Mouse (Mus musculus): ENCODE results near the gene Slc30a7. TPM values are rescaled to one million over a fixed set of nuclear protein-coding genes. Genes with fewer than 3 reads are reported as not detected.

Gene Slc30a7
- total and polyA plus RNA-seq, 3 experiments, result 15.0 to 38.9 (median 25.3) TPM

DNA sequence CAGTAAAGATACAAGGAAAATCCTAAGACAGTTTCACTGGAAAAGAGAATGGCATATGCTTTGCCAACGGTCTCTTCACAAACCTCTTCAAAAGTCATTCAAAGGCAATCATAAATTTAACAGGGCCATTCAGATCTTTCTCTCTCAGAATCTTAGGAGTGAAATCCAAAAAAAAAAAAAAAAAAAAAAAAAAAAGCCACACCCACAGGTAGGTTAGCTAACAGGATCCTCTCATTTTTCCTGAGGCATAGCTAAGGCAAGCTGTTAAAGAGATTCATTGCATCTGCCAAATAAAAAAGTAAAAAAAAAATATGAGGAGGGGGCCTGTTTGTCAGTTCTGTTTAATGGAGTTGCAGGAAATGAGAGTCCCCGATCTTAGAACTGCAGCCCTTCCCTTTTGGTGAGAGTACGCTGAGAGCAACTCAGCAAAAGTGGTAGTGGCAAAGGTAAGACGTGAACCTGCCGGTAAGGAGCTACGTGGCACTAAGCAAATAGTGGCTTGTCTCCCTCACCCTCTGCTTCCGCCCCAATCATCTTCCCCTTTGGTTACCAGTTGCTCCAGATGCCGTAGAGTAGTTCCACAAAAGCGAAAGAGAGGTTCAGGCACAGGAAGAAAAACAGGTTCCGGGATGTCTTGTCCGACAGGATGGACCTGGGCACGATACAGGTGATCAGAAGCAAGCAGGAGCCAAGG lies 775 bp downstream of the Slc30a7 start:
- peak overlapping the region; percentile 82 to 100 (median 93) for H3K4me3 ChIP-seq (replicated peaks in 1 of 3; ENCODE audit: low read depth in 2 of 3, low read length in 2 of 3, poor library complexity in 1 of 3)
- in situ Hi-C loops (cut with MboI; ENCODE audit: low pct_ligation_motif_present, low pct_unique_long_range_greater_than_20kb, low sequenced_read_pairs) (no loop called here), dilution Hi-C loops (cut with MboI; ENCODE audit: extremely low pct_ligation_motif_present, extremely low pct_unique_long_range_greater_than_20kb, low sequenced_read_pairs) (no loop called here)
- peaks cover 31% of the 10 kb centered on the region for H3K79me2 ChIP-seq (replicated peaks; ENCODE audit: control insufficient read depth, extremely low read depth, insufficient read depth, poor library complexity, severe bottlenecking)
- peaks cover 8 to 37% of the 10 kb centered on the region in 2 experiments for H3K36me3 ChIP-seq (replicated peaks in 1 of 2; ENCODE audit: control insufficient read depth in 1 of 2, insufficient read depth in 1 of 2, low read length in 1 of 2)
- DNase-seq (ENCODE audit: extremely low read depth), result peak; percentile 67
- H3K9ac ChIP-seq (ENCODE audit: insufficient read depth, low read depth), result peak overlapping the region; percentile 71
- peak overlapping the region; percentile 56 for H3K27ac ChIP-seq (ENCODE audit: insufficient read depth, low read depth)
- peak overlapping the region; percentile 91 for H3K4me2 ChIP-seq (ENCODE audit: insufficient read depth, low read depth, poor library complexity, severe bottlenecking)
- peaks cover 0 to 38% of the 10 kb centered on the region in 2 experiments; a peak in 3 of 4 replicates for H3K4me1 ChIP-seq (ENCODE audit: control insufficient read depth in 1 of 2, insufficient read depth in 2 of 2)
- H3K27me3 ChIP-seq (replicated peaks), result no peaks in the 10 kb centered on the region
- TF ChIP-seq ZC3H11A (IDR thresholded peaks at IDR 0.05; ENCODE audit: low read depth, low read length) (no peak), SIN3A (IDR thresholded peaks at IDR 0.05; ENCODE audit: low read length) (peak; percentile 32; the same call in 1 of the 2 replicates), CHD1 (IDR thresholded peaks at IDR 0.05; ENCODE audit: low read depth, low read length) (no peak), MAFK (IDR thresholded peaks at IDR 0.05; ENCODE audit: insufficient replicate concordance, low read length) (no peak), MAX (IDR thresholded peaks at IDR 0.05; ENCODE audit: low read length) (no peak), ZNF384 (IDR thresholded peaks at IDR 0.05; ENCODE audit: low read depth, low read length) (peak; percentile 86)
- no peaks in the 10 kb centered on the region for H3K9me3 ChIP-seq (replicated peaks; ENCODE audit: low read length)

DNA sequence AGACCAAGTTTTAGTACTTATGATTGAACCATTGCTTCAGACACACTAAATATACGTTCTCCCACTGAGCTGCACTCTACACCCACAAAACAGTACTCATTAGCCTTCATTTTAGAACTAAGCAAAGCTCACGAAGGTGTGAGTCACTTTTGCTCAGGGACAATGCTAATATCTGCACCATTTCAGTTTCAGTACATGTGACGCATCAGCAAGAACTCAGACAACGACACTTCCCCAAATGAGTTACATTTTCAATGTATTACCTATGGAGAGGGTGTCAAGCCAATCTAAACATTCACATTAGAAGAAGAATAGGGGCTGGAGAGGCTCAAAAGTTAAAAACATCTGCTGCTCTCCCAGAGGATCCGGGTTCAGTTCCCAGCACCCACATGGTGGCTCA lies 10.3 kb downstream of the Slc30a7 start:
- in situ Hi-C loops (cut with MboI; ENCODE audit: low pct_ligation_motif_present, low pct_unique_long_range_greater_than_20kb, low sequenced_read_pairs) (no loop called here), dilution Hi-C loops (cut with MboI; ENCODE audit: extremely low pct_ligation_motif_present, extremely low pct_unique_long_range_greater_than_20kb, low sequenced_read_pairs) (no loop called here)
- peaks cover 17% of the 10 kb centered on the region for H3K79me2 ChIP-seq (replicated peaks; ENCODE audit: control insufficient read depth, extremely low read depth, insufficient read depth, poor library complexity, severe bottlenecking)
- H3K9me3 ChIP-seq (replicated peaks; ENCODE audit: low read length), result peaks cover 17% of the 10 kb centered on the region
- H3K4me3 ChIP-seq (replicated peaks in 1 of 3; ENCODE audit: low read depth in 2 of 3, low read length in 2 of 3, poor library complexity in 1 of 3), result no peak overlapping the region
- H3K27me3 ChIP-seq (replicated peaks), result no peaks in the 10 kb centered on the region
- peak; percentile 55; the same call in 1 of the 2 replicates for TF ChIP-seq JUND (conservative IDR thresholded peaks at IDR 0.05; ENCODE audit: low read depth, low read length)
- TF ChIP-seq EP300 (IDR thresholded peaks at IDR 0.05; ENCODE audit: low read length), result 0 out of 2 replicates have a peak, but pooled peaks have one; percentile 31
- TF ChIP-seq RAD21 (IDR thresholded peaks at IDR 0.05; ENCODE audit: low read depth, low read length), result no peak
- TF ChIP-seq JUN (IDR thresholded peaks at IDR 0.05; ENCODE audit: insufficient read depth, low read depth, low read length), result 0 out of 2 replicates have a peak, but pooled peaks have one; percentile 9
- H3K27ac ChIP-seq (ENCODE audit: insufficient read depth, low read depth), result no peak overlapping the region
- H3K4me2 ChIP-seq (ENCODE audit: insufficient read depth, low read depth, poor library complexity, severe bottlenecking), result no peak overlapping the region
- H3K4me1 ChIP-seq (ENCODE audit: control insufficient read depth in 1 of 2, insufficient read depth in 2 of 2), result peaks cover 0 to 21% of the 10 kb centered on the region in 2 experiments; a peak in 1 of 4 replicates
- peak; percentile 42 for DNase-seq (ENCODE audit: extremely low read depth)
- no peak overlapping the region for H3K9ac ChIP-seq (ENCODE audit: insufficient read depth, low read depth)
- peaks cover 32 to 74% of the 10 kb centered on the region in 2 experiments for H3K36me3 ChIP-seq (replicated peaks in 1 of 2; ENCODE audit: control insufficient read depth in 1 of 2, insufficient read depth in 1 of 2, low read length in 1 of 2)

DNA sequence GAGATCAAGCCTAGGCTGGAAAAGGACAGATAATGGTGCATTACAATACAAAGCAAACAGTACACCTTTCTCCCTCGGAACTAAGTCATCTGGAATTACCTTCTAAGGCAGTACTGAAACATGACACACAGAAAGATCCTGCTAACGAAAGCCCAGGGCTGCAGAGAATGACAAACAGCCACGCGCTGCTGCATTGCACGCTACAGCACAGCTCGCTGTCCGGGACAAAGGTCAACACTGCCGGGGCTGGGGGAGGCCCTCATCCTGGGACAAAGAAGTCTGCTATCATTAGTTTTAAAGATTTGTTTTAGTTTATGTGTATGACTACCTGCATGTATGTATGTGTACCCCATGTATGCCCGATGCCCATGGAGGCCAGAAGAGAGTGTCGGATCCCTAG lies 14.2 kb downstream of the Slc30a7 start:
- Histone ChIP-seq H3K4me3 (replicated peaks in 1 of 3; ENCODE audit: low read depth in 2 of 3, low read length in 2 of 3, poor library complexity in 1 of 3) (no peak overlapping the region), H3K4me2 (ENCODE audit: insufficient read depth, low read depth, poor library complexity, severe bottlenecking) (no peak overlapping the region), H3K27me3 (replicated peaks) (no peaks in the 10 kb centered on the region), H3K27ac (ENCODE audit: insufficient read depth, low read depth) (no peak overlapping the region), H3K36me3 (replicated peaks in 1 of 2; ENCODE audit: control insufficient read depth in 1 of 2, insufficient read depth in 1 of 2, low read length in 1 of 2) (peaks cover 30 to 76% of the 10 kb centered on the region in 2 experiments), H3K9ac (ENCODE audit: insufficient read depth, low read depth) (no peak overlapping the region), H3K4me1 (ENCODE audit: control insufficient read depth in 1 of 2, insufficient read depth in 2 of 2) (peaks cover 0 to 17% of the 10 kb centered on the region in 2 experiments; a peak in 1 of 4 replicates), H3K79me2 (replicated peaks; ENCODE audit: control insufficient read depth, extremely low read depth, insufficient read depth, poor library complexity, severe bottlenecking) (peaks cover 17% of the 10 kb centered on the region), H3K9me3 (replicated peaks; ENCODE audit: low read length) (peaks cover 5% of the 10 kb centered on the region)
- in situ Hi-C loops (cut with MboI; ENCODE audit: low pct_ligation_motif_present, low pct_unique_long_range_greater_than_20kb, low sequenced_read_pairs), result no loop called here
- DNase-seq (ENCODE audit: extremely low read depth), result no peak
- dilution Hi-C loops (cut with MboI; ENCODE audit: extremely low pct_ligation_motif_present, extremely low pct_unique_long_range_greater_than_20kb, low sequenced_read_pairs), result no loop called here
- TF ChIP-seq MAFK (IDR thresholded peaks at IDR 0.05; ENCODE audit: insufficient replicate concordance, low read length) (no peak), RCOR1 (conservative IDR thresholded peaks at IDR 0.05; ENCODE audit: low read depth, low read length) (no peak), ZNF384 (IDR thresholded peaks at IDR 0.05; ENCODE audit: low read depth, low read length) (no peak), ZKSCAN1 (IDR thresholded peaks at IDR 0.05; ENCODE audit: borderline replicate concordance, low read depth, low read length) (no peak), NELFE (IDR thresholded peaks at IDR 0.05; ENCODE audit: low read depth, low read length) (no peak), ZC3H11A (IDR thresholded peaks at IDR 0.05; ENCODE audit: low read depth, low read length) (no peak), KAT2A (IDR thresholded peaks at IDR 0.05; ENCODE audit: insufficient replicate concordance, low read length) (no peak), MEF2A (IDR thresholded peaks at IDR 0.05; ENCODE audit: borderline replicate concordance, low read depth, low read length) (no peak), PAX5 (IDR thresholded peaks at IDR 0.05; ENCODE audit: low read length) (no peak), NRF1 (IDR thresholded peaks at IDR 0.05; ENCODE audit: low read depth, low read length) (no peak), JUND (conservative IDR thresholded peaks at IDR 0.05; ENCODE audit: low read depth, low read length) (no peak), JUN (IDR thresholded peaks at IDR 0.05; ENCODE audit: insufficient read depth, low read depth, low read length) (no peak), SMC3 (IDR thresholded peaks at IDR 0.05; ENCODE audit: low read depth, low read length) (no peak), TCF12 (IDR thresholded peaks at IDR 0.05; ENCODE audit: low read depth, low read length) (no peak)
